Mouse (Mus musculus) embryo, embryonic 10.5 days (tissue): ENCODE measurements around the gene Gm49322.

Experiments
- DNase-seq: peaks from one replicate; pipeline ENCODE4 v3.0.0-alpha.2; 2015; ENCODE audit warnings: low spot score

Gene Gm49322

GRCm38 (mm10) chr10:80655406-80656129 is 49.7 kb downstream of the Gm49322 start:
- DNase-seq, result no peak

DNA sequence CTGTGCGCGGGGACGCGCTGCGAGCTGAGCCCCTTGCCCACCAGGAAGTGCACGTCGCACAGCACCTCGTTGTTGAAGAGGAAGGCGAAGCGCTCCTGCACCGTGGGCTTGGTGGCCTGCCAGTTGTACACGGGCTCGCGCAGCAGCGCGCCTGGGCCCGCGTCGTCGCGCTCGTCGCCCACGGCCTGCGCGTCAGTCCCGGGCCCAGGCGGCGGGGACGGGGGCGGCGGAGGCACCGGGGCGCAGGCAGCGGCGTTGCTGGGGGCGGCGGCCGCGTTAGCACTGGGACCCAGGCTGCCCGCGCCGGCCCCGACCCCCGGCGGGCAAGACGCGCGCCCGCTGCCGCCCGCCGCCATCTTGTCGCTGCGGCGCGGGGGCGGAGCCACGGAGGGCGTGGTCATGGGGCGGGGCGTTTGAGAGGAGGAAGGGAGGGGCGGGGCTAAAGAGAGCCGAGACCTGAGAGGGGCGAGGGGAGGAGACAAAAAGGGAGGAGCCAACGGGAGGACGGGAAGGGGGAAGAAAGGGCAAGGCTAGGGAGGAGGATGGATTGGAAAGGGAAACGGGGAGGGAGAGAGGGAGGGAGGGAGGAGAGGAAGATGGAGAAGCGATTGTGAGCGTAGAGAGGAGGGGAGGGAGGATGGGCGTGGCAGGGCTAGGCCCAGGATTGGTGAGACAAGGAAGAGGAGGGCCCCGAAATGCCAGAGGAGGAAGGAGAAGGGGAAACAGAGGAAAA is 50.5 kb downstream of the Gm49322 start:
- peak; percentile 100 for DNase-seq

DNA sequence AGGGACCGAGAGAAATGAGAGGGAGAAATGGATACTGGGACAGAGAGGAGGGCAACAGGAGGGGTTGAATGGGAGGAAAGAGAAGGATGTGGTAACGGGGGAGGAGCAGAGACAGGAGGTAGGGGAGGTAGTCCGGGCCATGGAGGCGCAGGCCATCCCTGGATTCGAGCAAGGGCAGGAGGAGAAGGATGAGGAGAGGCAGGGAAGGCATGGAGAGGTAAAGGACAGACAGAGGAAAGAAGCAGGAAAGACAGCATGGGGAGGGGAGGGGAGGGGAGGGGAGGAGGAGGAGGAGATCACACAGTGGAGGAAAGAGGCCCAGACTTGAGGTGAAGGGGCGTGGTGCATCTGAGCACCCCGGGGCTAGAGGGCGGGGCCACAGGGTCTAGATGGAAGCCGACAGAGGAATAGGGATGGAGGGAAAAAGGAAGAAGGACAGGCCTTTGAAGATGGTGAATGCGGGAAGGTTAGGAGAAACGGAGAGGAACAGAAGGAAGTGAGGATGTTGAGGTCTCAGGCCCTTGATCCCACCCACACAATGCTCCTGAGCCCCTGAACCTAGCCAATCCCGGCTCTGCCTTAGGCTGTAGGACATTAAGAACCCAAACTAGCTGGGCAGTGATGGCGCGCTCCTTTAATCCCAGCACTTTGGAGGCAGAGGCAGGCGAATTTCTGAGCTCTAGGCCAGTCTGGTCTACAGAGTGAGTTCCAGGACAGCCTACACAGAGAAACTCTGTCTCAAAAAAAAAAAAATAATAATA is 51.2 kb downstream of the Gm49322 start, which contains the start of gene Btbd2:
Btbd2 (minus strand) TSS at position 209 of the 761 bp plus-strand sequence.
- DNase-seq, result no peak

DNA sequence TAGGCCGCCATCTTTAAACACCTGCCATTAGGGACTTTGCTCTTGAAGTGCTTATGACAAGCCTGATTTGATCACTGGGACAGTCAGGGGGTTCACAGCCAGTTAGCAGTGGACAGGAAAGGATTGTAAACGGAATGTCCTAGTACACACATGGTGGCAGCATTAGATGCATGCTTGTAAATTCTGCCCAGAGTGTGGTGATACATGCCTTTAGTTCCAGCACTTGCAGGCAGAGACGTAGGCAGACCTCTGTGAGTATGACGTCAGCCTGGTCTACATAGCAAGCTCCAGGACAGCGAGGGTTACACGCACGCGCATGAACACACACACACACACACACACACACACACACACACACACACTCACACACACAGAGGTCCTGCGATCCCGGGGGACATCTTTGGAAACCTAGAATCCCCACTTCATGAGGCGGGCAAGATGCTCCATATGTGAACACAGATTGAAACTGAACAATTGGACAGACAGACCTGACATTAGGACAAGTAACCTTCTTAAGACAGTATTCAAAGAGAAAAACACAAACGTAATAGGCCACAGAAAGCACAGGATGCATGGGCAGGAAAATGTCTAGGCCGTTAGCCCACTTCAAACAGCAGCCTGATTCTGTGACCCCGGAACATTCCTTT is 52.5 kb downstream of the Gm49322 start:
- DNase-seq, result no peak

GRCm38 (mm10) chr10:80658841-80659202 is 53.0 kb downstream of the Gm49322 start:
- no peak for DNase-seq

GRCm38 (mm10) chr10:80659213-80659612 is 53.4 kb downstream of the Gm49322 start:
- DNase-seq, result peak; percentile 88

GRCm38 (mm10) chr10:80661149-80661548 is 55.3 kb downstream of the Gm49322 start:
- DNase-seq, result peak; percentile 69

DNA sequence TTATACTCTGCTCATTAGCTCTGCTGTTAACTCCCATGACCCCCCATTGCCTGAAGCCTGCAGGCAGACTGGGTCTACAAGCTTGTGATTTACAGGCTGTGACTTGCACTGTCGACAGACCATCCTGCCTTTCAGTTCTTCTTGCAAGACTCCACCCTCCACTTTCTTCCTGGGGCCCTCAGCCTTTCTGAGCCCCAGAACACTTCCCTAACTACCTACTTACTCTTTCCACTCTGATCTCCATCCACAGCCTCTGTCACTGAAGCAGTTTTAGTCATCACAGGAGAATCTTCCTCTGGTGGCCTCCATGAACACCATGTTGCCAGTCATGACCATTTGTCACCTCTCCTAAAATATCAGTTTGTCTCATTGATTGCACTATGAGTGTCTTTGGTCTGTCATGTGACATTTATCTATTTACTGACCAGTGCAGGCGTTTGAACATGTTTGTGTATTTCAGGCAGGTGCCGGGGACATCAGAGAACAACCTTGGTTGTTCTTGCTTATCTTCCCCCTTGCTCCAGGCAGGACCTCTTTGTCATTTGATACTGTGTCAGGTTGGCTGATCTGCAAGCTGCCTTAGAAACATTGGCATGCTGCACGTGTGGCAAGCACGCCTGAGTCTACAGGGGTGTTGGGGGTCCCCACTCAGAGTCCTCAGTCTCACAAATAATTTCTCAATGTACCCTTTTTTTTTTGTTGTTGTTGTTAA is 57.8 kb downstream of the Gm49322 start:
- DNase-seq, result no peak

DNA sequence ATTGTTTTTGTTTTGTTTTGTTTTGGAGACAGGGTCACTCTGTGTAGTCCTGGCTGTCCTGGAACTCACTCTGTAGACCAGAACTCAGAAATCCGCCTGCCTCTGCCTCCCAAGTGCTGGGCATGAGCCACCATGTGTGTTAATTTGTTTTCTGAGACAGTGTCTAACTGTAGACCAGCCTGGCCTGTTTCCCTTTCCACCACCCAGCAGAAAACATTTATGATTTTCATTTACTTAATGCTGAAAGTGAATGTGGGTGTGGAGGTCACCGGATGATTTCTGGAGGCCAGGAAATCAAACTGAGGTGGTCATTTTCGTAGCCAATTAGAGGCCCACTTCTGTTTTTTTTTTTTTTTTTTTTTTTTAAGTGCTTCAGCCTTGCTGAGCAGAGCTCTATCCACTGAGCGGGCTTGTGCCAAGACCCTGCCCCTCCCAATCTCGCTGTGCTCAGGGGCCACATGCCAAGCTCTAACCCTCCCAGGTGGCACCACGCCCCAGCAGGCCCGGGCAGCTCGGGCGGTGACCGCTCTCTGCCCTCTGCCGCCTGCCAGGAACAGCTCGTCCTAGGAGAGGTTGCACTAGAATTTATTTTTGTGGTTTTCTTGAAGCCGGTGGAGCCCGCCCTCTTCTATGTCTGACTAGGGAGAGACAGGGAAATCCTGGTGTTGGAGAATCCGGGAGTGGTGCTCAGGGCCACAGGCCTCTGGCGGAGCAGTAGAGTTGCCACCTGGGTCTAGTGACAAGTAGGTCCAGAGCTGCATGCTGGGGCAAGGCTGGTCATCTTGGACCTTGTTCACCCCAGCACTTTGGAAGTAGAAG is 58.6 kb downstream of the Gm49322 start:
- no peak for DNase-seq

- DNase-seq, result peak; percentile 38
These were observed 59.2 kb downstream of the Gm49322 start for GRCm38 (mm10) chr10:80665016-80665380.
